Comparison of ENCODE assay signal across 18 mouse cellular contexts in the genomic region with DNA sequence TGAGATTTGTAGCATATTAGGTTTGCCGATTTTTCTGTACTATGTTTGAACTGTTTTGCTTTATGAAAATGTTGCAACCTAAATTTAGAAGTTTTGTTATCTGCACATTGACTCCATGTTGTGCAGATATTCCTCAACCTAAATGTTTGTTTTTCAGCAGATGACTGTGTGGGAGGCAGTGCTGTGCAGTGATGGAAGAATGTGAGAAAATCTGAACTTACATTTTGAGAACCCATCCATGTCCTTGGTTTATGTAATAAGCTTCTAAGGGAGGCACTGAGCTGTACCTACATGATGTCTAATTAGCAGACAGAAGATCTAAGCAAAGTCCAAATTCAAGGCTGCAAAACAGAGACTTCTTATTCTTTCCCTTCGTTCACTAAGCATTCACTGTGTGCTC. TPM values are rescaled to one million over a fixed set of nuclear protein-coding genes. Genes with fewer than 3 reads are reported as not detected.
DNase-seq lines count a peak whose midpoint lies in the region; TF ChIP-seq lines count a peak whose summit lies in the region.
"Had no signal": no experiment of that assay in that cellular context is flagged by ENCODE, and none has a peak within 500 bp of the region (broad histone marks: within the 10 kb centered on the region; RNA-seq: fewer than 3 reads in every experiment).

No protein-coding gene starts in this region.

- no peak for TF ChIP-seq CTCF in layer of hippocampus, adult 2 months (conservative IDR thresholded peaks at IDR 0.05)
- no peak for TF ChIP-seq CTCF in cortical plate, adult 2 months (IDR thresholded peaks at IDR 0.05; ENCODE audit: extremely low read depth, insufficient read depth, low read length)

- no peak overlapping the region for H3K4me3 ChIP-seq in layer of hippocampus, adult 2 months
- H3K4me3 ChIP-seq in cortical plate, adult 2 months (ENCODE audit: insufficient read depth, low read length): no peak overlapping the region
- H3K4me3 ChIP-seq: embryonic facial prominence, embryonic 12.5 days; forebrain, embryonic 15.5 days; heart, embryonic 10.5 days; heart, embryonic 15.5 days; hindbrain, embryonic 13.5 days had no signal

- peak in 1 of 2 experiments; percentile 22 for DNase-seq in layer of hippocampus, adult 2 months (ENCODE audit: low spot score in 2 of 2)
- no peak for DNase-seq in layer of hippocampus, postnatal 36 days
- peak; percentile 49 to 54 for DNase-seq in left cerebral cortex, adult 9 months (ENCODE audit: low spot score in 2 of 2)
- no peak for DNase-seq in left cerebral cortex, postnatal 10 days (ENCODE audit: extremely low spot score in 1 of 2, low spot score in 2 of 2)
- no peak for DNase-seq in embryo, embryonic 10 days (ENCODE audit: low spot score)
- DNase-seq: adrenal gland, postnatal 25 days; cerebellum, adult 2 months; cerebellum, postnatal 10 days; gastrocnemius, postnatal 36 days; heart, adult 18-20 months; heart, postnatal 14 days had no signal

- H3K4me1 ChIP-seq in cortical plate, adult 2 months (ENCODE audit: control insufficient read depth, insufficient read depth, low read length): peaks cover 12% of the 10 kb centered on the region
- H3K4me1 ChIP-seq: forebrain, embryonic 15.5 days had no signal

- no peak for TF ChIP-seq POLR2A in cortical plate, adult 2 months (IDR thresholded peaks at IDR 0.05; ENCODE audit: extremely low read depth, insufficient read depth, low read length)

- peak overlapping the region; percentile 68 for H3K27ac ChIP-seq in layer of hippocampus, adult 2 months
- peak overlapping the region; percentile 81 for H3K27ac ChIP-seq in cortical plate, adult 2 months (ENCODE audit: insufficient read depth, low read length)
- H3K27ac ChIP-seq: embryonic facial prominence, embryonic 12.5 days; forebrain, embryonic 15.5 days; heart, embryonic 10.5 days; heart, embryonic 15.5 days; hindbrain, embryonic 13.5 days; hindbrain, postnatal 0 days had no signal

- intact Hi-C loops in left cerebral cortex, postnatal 10 days (cut with DNase I): loop anchor here (5.0 kb wide), 1 partner anchor 36 kb away; no protein-coding TSS in a partner anchor

RNA-seq across cellular contexts. Expression of a gene that starts 42.4 kb away (rescaled TPM):
- 10 to 100 TPM; 88.6 to 92.3 TPM for total RNA-seq in layer of hippocampus, adult 2 months (2021)
- total RNA-seq in layer of hippocampus, postnatal 36 days (2021): 10 to 100 TPM; 77.6 to 87.9 TPM
- total RNA-seq in left cerebral cortex, postnatal 10 days (2021): 10 to 100 TPM; 91.6 to 92.3 TPM
- 41.8 and 44.4 TPM in 2 replicates for polyA plus RNA-seq in cortical plate, adult 2 months (2012; rRNA removed)

RNA-seq across cellular contexts. Expression of a gene that starts 50.2 kb away (rescaled TPM):
- total RNA-seq in layer of hippocampus, adult 2 months (2021): 10 to 100 TPM; 49.5 to 51.8 TPM
- 10 to 100 TPM; 53.2 to 56.2 TPM for total RNA-seq in layer of hippocampus, postnatal 36 days (2021)
- 10 to 100 TPM; 49.9 to 53.2 TPM for total RNA-seq in left cerebral cortex, postnatal 10 days (2021)
- polyA plus RNA-seq in cortical plate, adult 2 months (2012; rRNA removed): 58.8 and 63.1 TPM in 2 replicates

Comparison
In these comparisons a context has a peak if more than half of its experiments do, and no peak if none do; other contexts are left out.
1. DNase-seq: peak in left cerebral cortex, adult 9 months (2 of 2); none in layer of hippocampus, postnatal 36 days (0 of 2), left cerebral cortex, postnatal 10 days (0 of 2) and embryo, embryonic 10 days (single experiment).